Mouse (Mus musculus) midbrain, embryonic 11.5 days (tissue): ENCODE results near the gene Dstyk. TPM values are rescaled to one million over a fixed set of nuclear protein-coding genes. Genes with fewer than 3 reads are reported as not detected.

Source experiments
- ATAC-seq: fragments of 200-750 bp; cut with Nextera tagmentation; 2 replicates; pipeline ENCODE4 v1.8.0; 2017; ENCODE audit warnings: moderate TSS enrichment, moderate library complexity; ENCODE audit not compliant: low FRiP score
- DNase-seq: peaks from one replicate; pipeline ENCODE4 v3.0.0; 2015; ENCODE audit warnings: low spot score; ENCODE audit errors: missing footprints
- H3K27ac ChIP-seq: fragments of 300-500 bp; sonication (generic); 2 replicates; pipeline ENCODE4 v1.5.1; 2014; ENCODE audit warnings: low read depth, low read length
- H3K27me3 ChIP-seq: fragments of 300-500 bp; sonication (generic); 2 replicates; pipeline ENCODE4 v1.6.1; 2014; ENCODE audit warnings: mild to moderate bottlenecking, low read length, moderate library complexity, mixed read lengths; ENCODE audit not compliant: control insufficient read depth, insufficient read depth
- H3K36me3 ChIP-seq: fragments of 300-500 bp; sonication (generic); 2 replicates; pipeline ENCODE4 v1.6.1; 2014; ENCODE audit warnings: mild to moderate bottlenecking, low read length, moderate library complexity, mixed read lengths; ENCODE audit not compliant: control insufficient read depth, insufficient read depth
- H3K4me1 ChIP-seq: fragments of 300-500 bp; sonication (generic); 2 replicates; pipeline ENCODE4 v1.6.1; 2014; ENCODE audit warnings: low read length; ENCODE audit not compliant: control insufficient read depth, insufficient read depth
- H3K4me2 ChIP-seq: fragments of 300-500 bp; sonication (generic); 2 replicates; pipeline ENCODE4 v1.6.1; 2014; ENCODE audit warnings: mild to moderate bottlenecking, moderate library complexity
- H3K4me3 ChIP-seq: fragments of 300-500 bp; sonication (generic); 2 replicates; pipeline ENCODE4 v1.5.1; 2014; ENCODE audit warnings: low read depth, low read length
- H3K9ac ChIP-seq: fragments of 300-500 bp; sonication (generic); 2 replicates; pipeline ENCODE4 v1.6.1; 2014; ENCODE audit warnings: low read length
- H3K9me3 ChIP-seq: fragments of 300-500 bp; sonication (generic); 2 replicates; pipeline ENCODE4 v1.6.1; 2016; ENCODE audit warnings: low read length; ENCODE audit not compliant: control insufficient read depth
- WGBS: fragments of 180-500 bp; shearing (Covaris S2); extraction: QIAGEN DNeasy Blood & Tissue Kit; methylation state at CpG from one replicate; pipeline ENCODE4 v1.1.7; 2014; 5-methylcytosine and 5-hydroxymethylcytosine counted together
- polyA plus RNA-seq: library from polyadenylated mRNA; unstranded; fragments of >200 nt; fragmentation: Nextera tagmentation; extraction: Ambion mirVana; gene quantifications from 2 replicates; pipeline ENCODE4 v1.2.1, GENCODE M21; 2014

Gene Dstyk
- polyA plus RNA-seq, 1 experiment from 2014 or later, result 11.6 TPM

DNA sequence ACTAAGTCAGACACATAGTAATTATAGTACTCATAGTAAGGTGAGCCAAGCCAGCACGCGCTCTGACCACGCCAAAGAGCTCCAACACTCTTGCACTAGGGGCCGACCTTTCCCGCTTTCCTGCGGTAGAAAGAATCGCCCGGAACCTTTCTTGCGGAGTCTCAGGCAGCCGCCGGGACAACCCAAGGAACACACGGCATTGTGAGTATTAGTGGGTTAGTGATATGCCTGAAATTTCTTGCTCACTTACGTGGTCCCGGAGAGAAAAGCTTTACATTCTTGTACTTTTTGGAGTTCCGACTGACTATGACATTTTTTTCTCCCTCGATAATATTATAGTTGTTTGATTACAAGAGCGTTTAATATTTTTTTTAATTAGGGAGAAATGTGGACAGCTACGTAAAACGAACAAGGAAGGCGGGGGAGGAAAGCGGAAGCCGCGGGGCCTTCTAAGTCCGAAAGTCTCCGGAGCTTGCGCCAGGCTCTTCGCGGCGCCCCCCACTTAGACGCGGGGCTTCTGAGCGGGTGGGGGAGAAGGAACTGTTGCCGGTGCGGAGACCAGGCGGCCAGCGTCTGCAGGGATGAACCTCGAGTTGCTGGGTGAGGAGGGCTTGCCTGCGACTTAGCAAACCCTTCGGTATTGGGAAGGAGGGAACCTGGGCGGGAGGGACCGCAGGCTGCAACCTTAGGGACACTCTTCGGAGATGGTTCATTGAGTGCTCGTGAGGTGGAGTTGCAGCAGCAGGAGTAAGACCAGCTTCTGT is 59.8 kb downstream of the Dstyk start, which contains the start of gene Rbbp5:
Rbbp5 (plus strand) TSS at position 438 of the 764 bp plus-strand sequence.
- Histone ChIP-seq H3K27ac (peak within 1 kb of the TSS; percentile 40; the same call in 1 of the 2 replicates), H3K9ac (peak within 1 kb of the TSS; percentile 86), H3K4me3 (peak within 1 kb of the TSS; percentile 90), H3K9me3 (no peaks in the 10 kb centered on the region), H3K36me3 (no peaks in the 10 kb centered on the region), H3K27me3 (no peaks in the 10 kb centered on the region), H3K4me2 (peak within 1 kb of the TSS; percentile 79), H3K4me1 (peaks cover 13% of the 10 kb centered on the region; the same call in 1 of the 2 replicates)
- under 1% methylated on average over 43 of the region's 43 CpGs for WGBS
- ATAC-seq (peak; percentile 89), DNase-seq (peak; percentile 99)

DNA sequence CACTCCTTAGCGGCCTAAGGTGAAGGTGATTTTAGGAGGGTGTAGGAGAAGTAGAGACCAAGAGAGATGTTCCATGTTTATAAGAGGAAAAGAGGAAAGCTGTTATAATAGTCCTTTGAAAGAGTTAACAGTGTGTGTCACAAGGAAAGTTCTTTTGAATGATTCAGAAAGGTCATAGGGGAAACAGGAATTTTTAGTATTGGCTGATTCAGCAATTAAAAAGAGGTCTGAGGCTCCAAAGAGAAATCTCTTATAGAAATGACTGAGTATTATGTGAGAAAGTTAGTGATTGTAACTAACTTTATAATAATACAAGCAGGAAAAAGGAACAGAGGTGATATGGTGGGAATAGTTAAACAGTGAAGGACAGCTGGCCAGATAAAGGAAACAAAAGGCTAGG is 62.1 kb downstream of the Dstyk start:
- Histone ChIP-seq H3K27ac (no peak overlapping the region), H3K9ac (no peak overlapping the region), H3K27me3 (no peaks in the 10 kb centered on the region), H3K4me1 (peaks cover 13% of the 10 kb centered on the region; the same call in 1 of the 2 replicates), H3K9me3 (no peaks in the 10 kb centered on the region), H3K36me3 (no peaks in the 10 kb centered on the region), H3K4me3 (no peak overlapping the region), H3K4me2 (no peak overlapping the region)
- DNase-seq (no peak), ATAC-seq (no peak)
- 94% methylated on average over 1 of the region's 1 CpGs for WGBS

DNA sequence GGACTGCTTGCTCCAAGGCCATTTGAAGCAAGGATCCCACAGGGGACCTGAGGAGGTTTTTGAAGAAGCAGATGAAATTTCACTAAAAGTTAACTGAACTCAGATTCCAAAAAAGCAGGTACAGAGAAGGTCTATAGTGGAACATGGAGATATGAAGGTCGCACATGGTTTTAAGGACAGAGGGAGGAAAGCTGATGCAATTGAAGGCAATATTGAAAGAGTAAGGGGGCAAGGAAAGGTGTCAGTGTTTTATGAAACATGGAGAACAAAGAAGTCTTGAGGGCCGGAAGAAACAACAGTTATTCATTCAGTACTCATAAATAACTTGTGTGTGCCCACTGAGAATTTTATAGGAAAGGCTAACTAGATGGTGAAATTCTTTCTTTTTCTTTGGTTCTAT is 64.3 kb downstream of the Dstyk start:
- Histone ChIP-seq H3K27me3 (no peaks in the 10 kb centered on the region), H3K9ac (no peak overlapping the region), H3K4me1 (peaks cover 10% of the 10 kb centered on the region; the same call in 1 of the 2 replicates), H3K4me2 (no peak overlapping the region), H3K36me3 (no peaks in the 10 kb centered on the region), H3K27ac (no peak overlapping the region), H3K9me3 (no peaks in the 10 kb centered on the region), H3K4me3 (no peak overlapping the region)
- no peak for DNase-seq
- WGBS, result 86% methylated on average over 2 of the region's 2 CpGs
- ATAC-seq, result no peak

DNA sequence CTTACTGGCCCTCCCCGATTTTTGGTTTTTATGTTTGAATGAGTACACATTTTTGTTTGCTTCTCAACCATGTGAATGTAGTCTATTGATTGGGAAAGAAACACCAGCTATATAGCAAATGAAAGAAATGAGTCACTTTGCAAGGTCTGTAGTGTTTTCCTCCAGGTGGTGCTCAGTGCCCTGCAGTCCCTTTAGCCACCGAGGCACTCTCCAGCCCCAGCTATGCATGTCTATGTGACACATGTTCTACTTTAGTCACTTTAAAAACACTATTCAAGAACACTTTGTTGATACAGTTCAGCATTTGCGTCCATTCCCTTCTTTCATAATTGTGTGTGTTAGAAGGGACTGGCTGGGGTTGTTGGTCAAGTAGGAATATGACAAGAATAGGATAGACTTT is 65.9 kb downstream of the Dstyk start:
- Histone ChIP-seq H3K36me3 (no peaks in the 10 kb centered on the region; the same call in 1 of the 2 replicates), H3K27me3 (no peaks in the 10 kb centered on the region), H3K27ac (no peak overlapping the region), H3K9me3 (no peaks in the 10 kb centered on the region), H3K9ac (no peak overlapping the region), H3K4me3 (no peak overlapping the region), H3K4me2 (no peak overlapping the region), H3K4me1 (peaks cover 5% of the 10 kb centered on the region; the same call in 1 of the 2 replicates)
- DNase-seq, result no peak
- no peak for ATAC-seq
- WGBS, result 92% methylated on average over 3 of the region's 3 CpGs

DNA sequence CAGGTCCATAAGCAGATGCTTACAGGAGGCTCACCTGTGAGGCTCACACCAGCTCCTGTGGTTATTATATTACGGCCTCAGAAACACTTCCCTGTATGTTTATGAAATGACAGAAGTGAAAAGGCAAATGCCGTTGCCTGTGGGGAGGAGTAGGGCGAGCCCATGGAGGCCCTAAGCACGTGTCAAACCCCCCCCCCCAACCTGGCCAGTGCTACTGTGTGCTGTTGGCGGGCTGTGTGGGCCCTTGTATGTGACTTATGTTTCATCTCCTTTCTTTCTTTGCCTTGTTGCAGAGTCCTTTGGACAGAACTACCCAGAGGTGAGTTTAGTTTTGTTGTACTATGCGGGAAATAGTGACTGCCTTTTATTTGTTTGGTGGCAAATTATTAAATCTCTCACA is 66.4 kb downstream of the Dstyk start:
- H3K4me1 ChIP-seq, result no peaks in the 10 kb centered on the region; the same call in 1 of the 2 replicates
- no peaks in the 10 kb centered on the region for H3K9me3 ChIP-seq
- no peaks in the 10 kb centered on the region; the same call in 1 of the 2 replicates for H3K36me3 ChIP-seq
- no peak overlapping the region for H3K9ac ChIP-seq
- 90% methylated on average over 6 of the region's 6 CpGs for whole genome bisulfite sequencing
- no peak for DNase-seq
- H3K27me3 ChIP-seq, result no peaks in the 10 kb centered on the region
- no peak overlapping the region for H3K4me3 ChIP-seq
- no peak for ATAC-seq
- no peak overlapping the region for H3K27ac ChIP-seq
- no peak overlapping the region for H3K4me2 ChIP-seq

DNA sequence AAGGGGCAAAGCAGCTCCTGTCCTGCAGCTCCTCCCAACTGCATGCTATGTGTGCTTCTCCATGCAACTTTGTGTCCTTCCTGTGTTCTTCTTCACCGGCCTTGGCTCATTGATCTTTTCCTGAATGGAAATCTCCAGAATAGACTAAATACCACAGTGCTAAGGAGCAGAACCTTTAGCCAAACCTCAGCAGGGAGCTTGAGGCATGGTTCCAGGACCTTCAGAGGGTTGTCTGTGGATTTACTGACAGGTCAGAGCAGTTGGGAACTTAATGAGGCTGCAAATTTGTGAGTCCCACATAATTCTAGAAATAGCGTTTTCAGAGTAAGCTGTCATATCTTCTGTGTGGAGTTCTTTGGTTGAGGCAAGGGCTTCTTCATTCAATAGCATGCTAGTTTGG is 83.2 kb downstream of the Dstyk start:
- ATAC-seq (no peak), DNase-seq (peak; percentile 1)
- WGBS, result 94% methylated on average over 2 of the region's 2 CpGs

DNA sequence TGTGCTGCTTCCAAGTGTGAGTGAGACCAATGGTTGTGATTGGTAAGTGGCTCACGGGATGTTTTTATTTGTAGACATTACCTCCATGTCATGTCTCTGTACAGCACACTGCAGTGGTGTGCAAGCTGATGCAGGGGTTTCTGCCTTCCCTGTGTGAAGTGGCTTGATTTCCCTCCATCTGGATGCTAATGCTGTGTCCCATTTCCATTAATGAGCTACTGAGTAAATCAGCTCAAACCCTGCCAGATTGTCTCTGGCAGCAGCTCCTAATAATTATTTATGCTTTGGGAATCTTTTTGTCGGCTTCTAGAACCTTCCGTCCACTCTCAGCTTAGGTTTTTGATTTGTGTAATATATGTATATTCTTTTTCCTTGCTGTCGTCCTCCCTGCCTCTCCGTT is 87.8 kb downstream of the Dstyk start:
- peaks cover 7% of the 10 kb centered on the region for H3K36me3 ChIP-seq
- no peak overlapping the region for H3K4me2 ChIP-seq
- ATAC-seq (no peak), DNase-seq (no peak)
- H3K4me3 ChIP-seq, result no peak overlapping the region
- 96% methylated on average over 5 of the region's 5 CpGs for WGBS
- H3K9ac ChIP-seq, result no peak overlapping the region
- H3K4me1 ChIP-seq, result no peaks in the 10 kb centered on the region
- no peaks in the 10 kb centered on the region for H3K9me3 ChIP-seq
- H3K27me3 ChIP-seq, result no peaks in the 10 kb centered on the region
- H3K27ac ChIP-seq, result no peak overlapping the region

More for the DNA sequence above, 83.2 kb downstream of the Dstyk start:
- H3K9me3 ChIP-seq, result no peaks in the 10 kb centered on the region
- no peak overlapping the region for H3K9ac ChIP-seq
- H3K27me3 ChIP-seq, result no peaks in the 10 kb centered on the region
- no peaks in the 10 kb centered on the region for H3K4me1 ChIP-seq
- H3K4me2 ChIP-seq, result no peak overlapping the region
- no peak overlapping the region for H3K27ac ChIP-seq
- no peak overlapping the region for H3K4me3 ChIP-seq
- peaks cover 19% of the 10 kb centered on the region for H3K36me3 ChIP-seq

DNA sequence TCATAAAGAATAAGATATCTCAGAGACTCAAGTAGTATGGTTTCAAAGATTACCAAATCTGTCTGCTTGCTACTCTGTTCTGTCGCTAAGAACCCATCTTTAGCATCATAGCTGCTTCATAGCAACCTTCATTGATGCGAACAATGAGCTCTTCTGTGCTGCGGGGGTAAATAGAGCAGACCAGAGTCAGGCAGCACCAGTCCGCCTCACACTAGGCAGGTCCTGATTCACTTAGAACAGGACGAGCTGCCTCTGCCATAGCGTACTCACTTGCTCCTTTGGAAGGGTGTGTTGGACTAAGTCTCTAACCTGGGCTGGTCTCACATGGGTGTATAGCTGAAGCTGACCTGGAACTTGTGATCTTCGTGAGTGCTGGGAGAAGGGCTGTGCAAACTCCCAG is 88.7 kb downstream of the Dstyk start, which contains the start of gene Tmem81:
Tmem81 (plus strand) TSS at position 173 of the 400 bp plus-strand sequence.
- Histone ChIP-seq H3K4me1 (no peaks in the 10 kb centered on the region), H3K9me3 (no peaks in the 10 kb centered on the region), H3K9ac (no peak within 1 kb of the TSS), H3K36me3 (peaks cover 7% of the 10 kb centered on the region), H3K4me2 (no peak within 1 kb of the TSS), H3K27ac (no peak within 1 kb of the TSS), H3K27me3 (no peaks in the 10 kb centered on the region), H3K4me3 (no peak within 1 kb of the TSS)
- 91% methylated on average over 7 of the region's 7 CpGs for WGBS
- ATAC-seq (no peak), DNase-seq (no peak)

DNA sequence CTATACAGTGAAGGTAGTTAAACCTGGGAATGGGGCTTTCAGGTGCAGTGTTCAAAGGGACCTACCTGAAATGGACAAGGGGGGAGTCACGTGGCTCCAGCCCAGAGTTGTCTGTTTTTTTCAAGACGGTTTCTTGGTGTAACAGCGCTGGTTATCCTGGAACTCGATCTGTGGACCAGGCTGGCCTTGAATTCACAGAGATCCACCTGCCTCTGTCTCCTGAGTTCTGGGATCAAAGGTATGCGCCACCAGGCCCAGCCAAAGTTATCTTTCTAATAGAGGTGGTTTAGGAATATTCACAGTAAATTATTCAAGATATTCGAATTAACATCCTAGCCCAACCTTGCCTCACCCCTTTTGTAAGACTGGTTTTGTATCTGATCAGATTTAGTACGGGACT is 89.3 kb downstream of the Dstyk start:
- no peaks in the 10 kb centered on the region for H3K27me3 ChIP-seq
- H3K4me1 ChIP-seq, result no peaks in the 10 kb centered on the region
- peaks cover 5% of the 10 kb centered on the region for H3K36me3 ChIP-seq
- H3K9ac ChIP-seq, result no peak overlapping the region
- no peak for ATAC-seq
- H3K27ac ChIP-seq, result no peak overlapping the region
- DNase-seq, result peak; percentile 61
- no peak overlapping the region for H3K4me3 ChIP-seq
- no peaks in the 10 kb centered on the region for H3K9me3 ChIP-seq
- H3K4me2 ChIP-seq, result no peak overlapping the region
- 91% methylated on average over 7 of the region's 7 CpGs for WGBS
